Mouse (Mus musculus): ENCODE results near the gene Hes2.

DNA sequence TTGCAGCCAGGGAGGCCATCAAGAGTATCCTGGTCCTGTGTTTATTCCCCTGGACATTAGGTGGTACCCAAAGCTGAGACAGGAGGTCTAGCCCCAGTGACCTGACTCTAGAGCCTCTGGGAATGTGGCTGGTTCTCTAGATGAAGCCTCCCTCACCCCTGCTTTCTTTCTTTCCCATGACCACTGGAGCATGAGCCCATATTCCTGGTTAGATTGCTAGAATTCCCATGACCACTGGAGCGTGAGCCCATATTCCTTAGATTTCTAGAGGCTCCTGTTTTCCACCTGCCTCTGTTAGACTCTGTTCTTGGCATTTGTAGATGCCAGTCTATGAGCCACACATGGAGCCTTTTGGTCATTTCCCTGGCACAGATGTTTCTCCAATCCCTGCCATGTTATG, 43.8 kb downstream of the Hes2 start:
- TF ChIP-seq CTCF (IDR thresholded peaks at IDR 0.05; ENCODE audit: control insufficient read depth, insufficient read depth, low read length) = no peak
- no peak for TF ChIP-seq POLR2A (IDR thresholded peaks at IDR 0.05; ENCODE audit: borderline replicate concordance, control insufficient read depth, low read depth, low read length)

Data from bone marrow, adult 2 months (tissue).